Comparison of ENCODE assay signal across 24 mouse cellular contexts in the genomic region with DNA sequence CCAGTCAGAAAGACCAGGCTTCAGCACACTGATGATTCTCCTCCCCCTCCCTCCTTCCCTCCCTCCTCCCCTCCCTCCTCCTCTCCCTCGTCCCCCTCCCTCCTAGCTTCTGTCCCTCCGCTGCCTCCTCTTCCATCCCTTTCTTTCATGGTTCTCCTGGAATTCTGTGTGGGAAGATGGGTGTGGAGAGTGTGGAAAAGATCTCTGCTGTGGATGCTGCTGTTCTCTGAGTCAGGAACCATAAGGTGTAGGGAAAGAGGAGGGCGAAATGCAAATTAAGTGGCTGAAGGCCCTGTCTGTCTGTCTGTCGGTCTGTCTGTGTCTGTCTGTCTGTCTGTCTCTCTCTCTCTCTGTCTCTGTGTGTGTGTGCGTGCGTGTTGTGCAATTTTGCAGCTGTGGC. TPM values are rescaled to one million over a fixed set of nuclear protein-coding genes. Genes with fewer than 3 reads are reported as not detected.
DNase-seq lines count a peak whose midpoint lies in the region; ATAC-seq and TF ChIP-seq lines count a peak whose summit lies in the region.
"Had no signal": no experiment of that assay in that cellular context is flagged by ENCODE, and none has a peak within 500 bp of the region (broad histone marks: within the 10 kb centered on the region; RNA-seq: fewer than 3 reads in every experiment).

No protein-coding gene starts in this region.

- no peak overlapping the region for H3K4me3 ChIP-seq in embryonic facial prominence, embryonic 12.5 days
- H3K4me3 ChIP-seq in embryonic facial prominence, embryonic 10.5 days: no peak overlapping the region
- H3K4me3 ChIP-seq in left cerebral cortex, adult 2 months: no peak overlapping the region
- H3K4me3 ChIP-seq in midbrain, embryonic 10.5 days: no peak overlapping the region
- H3K4me3 ChIP-seq in midbrain, embryonic 14.5 days (replicated peaks; ENCODE audit: low read depth, low read length): no peak overlapping the region
- no peak overlapping the region for H3K4me3 ChIP-seq in stomach, embryonic 16.5 days (replicated peaks; ENCODE audit: low read length)
- H3K4me3 ChIP-seq: gastrocnemius, adult 2 months; heart, embryonic 15.5 days; hindbrain, embryonic 13.5 days had no signal

- H3K4me1 ChIP-seq in embryonic facial prominence, embryonic 12.5 days: peaks cover 10% of the 10 kb centered on the region; the same call in 1 of the 2 replicates
- peaks cover 30% of the 10 kb centered on the region for H3K4me1 ChIP-seq in embryonic facial prominence, embryonic 10.5 days
- peaks cover 15% of the 10 kb centered on the region for H3K4me1 ChIP-seq in midbrain, embryonic 10.5 days
- H3K4me1 ChIP-seq in midbrain, embryonic 14.5 days (ENCODE audit: control insufficient read depth, insufficient read depth, low read length): 0 out of 2 replicates have a peak, but pooled peaks cover 4% of the 10 kb centered on the region
- H3K4me1 ChIP-seq in stomach, embryonic 16.5 days (ENCODE audit: control insufficient read depth, insufficient read depth, low read length): peaks cover 26% of the 10 kb centered on the region

- intact Hi-C loops in left cerebral cortex, adult 2 months (cut with DNase I): loop anchor here (1.0 kb wide), 2 partner anchors 11 to 97 kb away; no protein-coding TSS in a partner anchor
- intact Hi-C loops in left cerebral cortex, postnatal 10 days (cut with DNase I): loop anchor here (1.0 to 5.0 kb wide), 2 partner anchors 100 to 161 kb away; no protein-coding TSS in a partner anchor

- H3K27ac ChIP-seq in embryonic facial prominence, embryonic 12.5 days: no peak overlapping the region
- no peak overlapping the region; the same call in 1 of the 2 replicates for H3K27ac ChIP-seq in embryonic facial prominence, embryonic 10.5 days (replicated peaks)
- peak overlapping the region; percentile 69 for H3K27ac ChIP-seq in left cerebral cortex, adult 2 months
- H3K27ac ChIP-seq in midbrain, embryonic 10.5 days (replicated peaks): 0 out of 2 replicates have a peak overlapping the region, but pooled peaks have one; percentile 4
- H3K27ac ChIP-seq in midbrain, embryonic 14.5 days (replicated peaks; ENCODE audit: low read depth, low read length): no peak overlapping the region
- H3K27ac ChIP-seq in stomach, embryonic 16.5 days (ENCODE audit: low read length): peak overlapping the region; percentile 20; the same call in 1 of the 2 replicates
- H3K27ac ChIP-seq: gastrocnemius, adult 2 months; heart, embryonic 15.5 days; hindbrain, embryonic 13.5 days; hindbrain, postnatal 0 days had no signal

- H3K36me3 ChIP-seq in embryonic facial prominence, embryonic 12.5 days: no peaks in the 10 kb centered on the region
- H3K36me3 ChIP-seq in embryonic facial prominence, embryonic 10.5 days (replicated peaks): no peaks in the 10 kb centered on the region
- no peaks in the 10 kb centered on the region for H3K36me3 ChIP-seq in midbrain, embryonic 10.5 days
- H3K36me3 ChIP-seq in midbrain, embryonic 14.5 days (ENCODE audit: control insufficient read depth, insufficient read depth, low read length): no peaks in the 10 kb centered on the region
- no peaks in the 10 kb centered on the region for H3K36me3 ChIP-seq in stomach, embryonic 16.5 days (ENCODE audit: control insufficient read depth, insufficient read depth, low read length)
- H3K36me3 ChIP-seq: G1E; heart, embryonic 15.5 days; hindbrain, embryonic 13.5 days had no signal

- 0 out of 2 replicates have a peak overlapping the region, but pooled peaks have one; percentile 4 for H3K9ac ChIP-seq in embryonic facial prominence, embryonic 12.5 days
- no peak overlapping the region for H3K9ac ChIP-seq in midbrain, embryonic 14.5 days (replicated peaks; ENCODE audit: low read length)
- H3K9ac ChIP-seq in stomach, embryonic 16.5 days (ENCODE audit: low read length): no peak overlapping the region
- H3K9ac ChIP-seq: heart, embryonic 15.5 days; hindbrain, embryonic 13.5 days had no signal

- H3K27me3 ChIP-seq in embryonic facial prominence, embryonic 12.5 days: no peaks in the 10 kb centered on the region
- H3K27me3 ChIP-seq in embryonic facial prominence, embryonic 10.5 days (replicated peaks; ENCODE audit: low read depth, poor library complexity, severe bottlenecking): peaks cover 18% of the 10 kb centered on the region; the same call in 1 of the 2 replicates
- H3K27me3 ChIP-seq in midbrain, embryonic 10.5 days (ENCODE audit: low read depth, poor library complexity, severe bottlenecking): peaks cover 12% of the 10 kb centered on the region; the same call in 1 of the 2 replicates
- no peaks in the 10 kb centered on the region for H3K27me3 ChIP-seq in midbrain, embryonic 14.5 days (ENCODE audit: control insufficient read depth, insufficient read depth, low read length)
- H3K27me3 ChIP-seq in stomach, embryonic 16.5 days (ENCODE audit: control insufficient read depth, insufficient read depth, low read length): no peaks in the 10 kb centered on the region
- H3K27me3 ChIP-seq: heart, embryonic 15.5 days had no signal

- no peaks in the 10 kb centered on the region for H3K9me3 ChIP-seq in embryonic facial prominence, embryonic 12.5 days
- H3K9me3 ChIP-seq in embryonic facial prominence, embryonic 10.5 days: no peaks in the 10 kb centered on the region
- H3K9me3 ChIP-seq in midbrain, embryonic 10.5 days (replicated peaks): no peaks in the 10 kb centered on the region
- H3K9me3 ChIP-seq in midbrain, embryonic 14.5 days (ENCODE audit: control insufficient read depth, low read length): no peaks in the 10 kb centered on the region
- no peaks in the 10 kb centered on the region for H3K9me3 ChIP-seq in stomach, embryonic 16.5 days (replicated peaks; ENCODE audit: control insufficient read depth, low read length)
- H3K9me3 ChIP-seq: G1E; heart, embryonic 15.5 days; hindbrain, embryonic 13.5 days had no signal

- no peak for TF ChIP-seq CTCF in left cerebral cortex, adult 2 months (IDR thresholded peaks at IDR 0.05)

- no peak for ATAC-seq in embryonic facial prominence, embryonic 12.5 days (ENCODE audit: insufficient number of reproducible peaks, insufficient read depth, low FRiP score, low TSS enrichment)
- no peak for ATAC-seq in midbrain, embryonic 14.5 days (ENCODE audit: low FRiP score, low TSS enrichment)
- ATAC-seq in stomach, embryonic 16.5 days (ENCODE audit: insufficient read depth, low FRiP score): no peak
- ATAC-seq: CD4-positive, CD25-positive, alpha-beta regulatory T cell, adult 4 months; hindbrain, postnatal 0 days had no signal

- H3K4me2 ChIP-seq in embryonic facial prominence, embryonic 12.5 days (replicated peaks): no peak overlapping the region
- no peak overlapping the region for H3K4me2 ChIP-seq in midbrain, embryonic 14.5 days (ENCODE audit: low read length)
- no peak overlapping the region for H3K4me2 ChIP-seq in stomach, embryonic 16.5 days (ENCODE audit: low read depth, low read length)
- H3K4me2 ChIP-seq: heart, embryonic 11.5 days; heart, embryonic 15.5 days; hindbrain, embryonic 13.5 days had no signal

- DNase-seq in embryonic facial prominence, embryonic 10.5 days (ENCODE audit: low spot score): no peak
- DNase-seq in left cerebral cortex, adult 2 months (ENCODE audit: extremely low spot score in 1 of 2, low spot score in 2 of 2): no peak
- DNase-seq in left cerebral cortex, postnatal 10 days (ENCODE audit: extremely low spot score in 1 of 2, low spot score in 2 of 2): no peak
- no peak for DNase-seq in midbrain, embryonic 10.5 days (ENCODE audit: low spot score)
- no peak for DNase-seq in midbrain, embryonic 14.5 days
- DNase-seq in spleen, postnatal 36 days (ENCODE audit: low spot score in 2 of 2): no peak
- DNase-seq: adrenal gland, postnatal 10 days; B cell, adult 2 months; cerebellum, adult 11-12 months; cerebellum, adult 9-10 months; cerebellum, postnatal 25 days; gastrocnemius, adult 2 months; gastrocnemius, postnatal 36 days; heart, adult 11 months; heart, postnatal 14 days had no signal

- 75% methylated on average over 6 of the region's 6 CpGs for WGBS in embryonic facial prominence, embryonic 12.5 days
- 76% methylated on average over 6 of the region's 6 CpGs for WGBS in embryonic facial prominence, embryonic 10.5 days
- WGBS in midbrain, embryonic 10.5 days: 71% methylated on average over 6 of the region's 6 CpGs
- 75% methylated on average over 6 of the region's 6 CpGs for WGBS in midbrain, embryonic 14.5 days
- 68% methylated on average over 6 of the region's 6 CpGs for WGBS in stomach, embryonic 16.5 days

RNA-seq across cellular contexts. Expression of a gene that starts 10.5 kb away (rescaled TPM):
- 1.1 and 1.3 TPM in 2 replicates for polyA plus RNA-seq in embryonic facial prominence, embryonic 12.5 days (2016; fragmentation: Nextera tagmentation; extraction: Ambion mirVana)
- polyA plus RNA-seq in embryonic facial prominence, embryonic 10.5 days (2016; fragmentation: Nextera tagmentation; extraction: Ambion mirVana): 0.38 and 0.79 TPM in 2 replicates
- total RNA-seq in left cerebral cortex, adult 2 months (2021): 1 to 10 TPM in 1 of 2 experiments, under 1 TPM in 1; 0.81 to 1.2 TPM
- 1 to 10 TPM; 2.0 to 2.1 TPM for total RNA-seq in left cerebral cortex, postnatal 10 days (2021)
- polyA plus RNA-seq in midbrain, embryonic 10.5 days (2016; fragmentation: Nextera tagmentation; extraction: Ambion mirVana): 0.86 and 1.7 TPM in 2 replicates
- polyA plus RNA-seq in midbrain, embryonic 14.5 days (2014; fragmentation: Nextera tagmentation; extraction: Ambion mirVana): 3.5 and 4.5 TPM in 2 replicates
- polyA plus RNA-seq in stomach, embryonic 16.5 days (2015; fragmentation: Nextera tagmentation; extraction: Ambion mirVana): 1.9 and 2.7 TPM in 2 replicates
- total RNA-seq: G1E; gastrocnemius, postnatal 36 days; hematopoietic stem cell, adult 5-6 weeks had no signal
- polyA plus RNA-seq: CD4-positive, CD25-positive, alpha-beta regulatory T cell, adult 4 months; G1E had no signal

RNA-seq across cellular contexts. Expression of a gene that starts 23.9 kb away (rescaled TPM):
- 1.9 and 2.2 TPM in 2 replicates for polyA plus RNA-seq in embryonic facial prominence, embryonic 12.5 days (2016; fragmentation: Nextera tagmentation; extraction: Ambion mirVana)
- polyA plus RNA-seq in embryonic facial prominence, embryonic 10.5 days (2016; fragmentation: Nextera tagmentation; extraction: Ambion mirVana): 0.74 and 0.91 TPM in 2 replicates
- 10 to 100 TPM; 10.8 to 11.6 TPM for total RNA-seq in left cerebral cortex, adult 2 months (2021)
- 1 to 10 TPM; 2.4 to 2.9 TPM for total RNA-seq in left cerebral cortex, postnatal 10 days (2021)
- 0.31 and 0.67 TPM in 2 replicates for polyA plus RNA-seq in midbrain, embryonic 10.5 days (2016; fragmentation: Nextera tagmentation; extraction: Ambion mirVana)
- 7.1 and 8.7 TPM in 2 replicates for polyA plus RNA-seq in midbrain, embryonic 14.5 days (2014; fragmentation: Nextera tagmentation; extraction: Ambion mirVana)
- 3.5 and 4.5 TPM in 2 replicates for polyA plus RNA-seq in stomach, embryonic 16.5 days (2015; fragmentation: Nextera tagmentation; extraction: Ambion mirVana)
- total RNA-seq: hematopoietic stem cell, adult 5-6 weeks had no signal
- polyA plus RNA-seq: CD4-positive, CD25-positive, alpha-beta regulatory T cell, adult 4 months had no signal

Comparison
In these comparisons a context has a peak if more than half of its experiments do, and no peak if none do; other contexts are left out.
1. H3K27ac ChIP-seq: peak in left cerebral cortex, adult 2 months (single experiment), midbrain, embryonic 10.5 days (single experiment) and stomach, embryonic 16.5 days (single experiment); none in embryonic facial prominence, embryonic 12.5 days (single experiment), embryonic facial prominence, embryonic 10.5 days (single experiment) and midbrain, embryonic 14.5 days (single experiment).